Mouse (Mus musculus): ENCODE measurements around the gene Ist1. TPM values are rescaled to one million over a fixed set of nuclear protein-coding genes. Genes with fewer than 3 reads are reported as not detected.

The Ist1 gene
- 28.5 and 53.6 TPM in 2 replicates for polyA plus RNA-seq (2012; ENCODE audit: low replicate concordance)

GRCm38 (mm10) chr8:109693146-109693900 lies at the start of gene Ist1:
Ist1 (minus strand) TSS chr8:109693260.

GRCm38 (mm10) chr8:109737237-109738048 lies 44.4 kb upstream of the Ist1 start, which contains the start of gene Atxn1l:
Atxn1l (minus strand) TSS chr8:109737739.

GRCm38 (mm10) chr8:109705320-109706075 lies 12.4 kb upstream of the Ist1 start, which contains the start of gene Zfp821:
Zfp821 (plus strand) TSS chr8:109705546.

Other genes with a start within 250 kb of the Ist1 start
- gene Pmfbp1, start 199.2 kb downstream of the Ist1 start, polyA plus RNA-seq (2012; ENCODE audit: low replicate concordance) = not detected in 2 replicates
- 21.3 and 34.8 TPM in 2 replicates for gene Dhx38, start 127.4 kb downstream of the Ist1 start, polyA plus RNA-seq (2012; ENCODE audit: low replicate concordance)
- 4.4 and 7.7 TPM in 2 replicates for gene Txnl4b, start 127.4 kb downstream of the Ist1 start, polyA plus RNA-seq (2012; ENCODE audit: low replicate concordance)
- 35.5 and 50.3 TPM in 2 replicates for gene Hp, start 114.1 kb downstream of the Ist1 start, polyA plus RNA-seq (2012; ENCODE audit: low replicate concordance)
- 41.3 and 46.4 TPM in 2 replicates for gene Dhodh, start 84.6 kb downstream of the Ist1 start, polyA plus RNA-seq (2012; ENCODE audit: low replicate concordance)
- gene Pkd1l3, start 78.7 kb downstream of the Ist1 start, polyA plus RNA-seq (2012; ENCODE audit: low replicate concordance) = 0.38 and 0.43 TPM in 2 replicates
- 8.1 and 11.8 TPM in 2 replicates for gene Zfp821, start 12.3 kb upstream of the Ist1 start, polyA plus RNA-seq (2012; ENCODE audit: low replicate concordance)
- 26.8 and 37.2 TPM in 2 replicates for gene Atxn1l, start 44.5 kb upstream of the Ist1 start, polyA plus RNA-seq (2012; ENCODE audit: low replicate concordance)
- 16.1 and 41.8 TPM in 2 replicates for gene Ap1g1, start 85.3 kb upstream of the Ist1 start, polyA plus RNA-seq (2012; ENCODE audit: low replicate concordance)
- gene Phlpp2, start 175.3 kb upstream of the Ist1 start, polyA plus RNA-seq (2012; ENCODE audit: low replicate concordance) = 2.8 and 4.8 TPM in 2 replicates

Data from hematopoietic multipotent progenitor cell, adult 10-12 weeks (in vitro differentiated cells).